Mouse (Mus musculus): Measurements from ENCODE around the gene Id3. TPM values are rescaled to one million over a fixed set of nuclear protein-coding genes. Genes with fewer than 3 reads are reported as not detected.

The Id3 gene
- polyA plus RNA-seq, 1 experiment from 2014 or later = 288 TPM

- WGBS = 17% methylated on average over 17 of the region's 17 CpGs
- no peak for ATAC-seq (ENCODE audit: extremely low read depth, insufficient number of reproducible peaks, low FRiP score, low TSS enrichment)
- H3K4me3 ChIP-seq = peak overlapping the region; percentile 71
These were observed 767 bp upstream of the Id3 start for GRCm38 (mm10) chr4:136142267-136143192.

GRCm38 (mm10) chr4:136144126-136144926 lies 1.0 kb downstream of the Id3 start:
- Histone ChIP-seq H3K4me2 (peak overlapping the region; percentile 72), H3K4me1 (peaks cover 82% of the 10 kb centered on the region), H3K27me3 (replicated peaks) (peaks cover 9% of the 10 kb centered on the region), H3K9ac (peak overlapping the region; percentile 92), H3K27ac (replicated peaks) (peak overlapping the region; percentile 98), H3K36me3 (peaks cover 15% of the 10 kb centered on the region), H3K9me3 (no peaks in the 10 kb centered on the region), H3K4me3 (peak overlapping the region; percentile 71)
- under 1% methylated on average over 50 of the region's 50 CpGs for WGBS
- no peak for ATAC-seq (ENCODE audit: extremely low read depth, insufficient number of reproducible peaks, low FRiP score, low TSS enrichment)

More at GRCm38 (mm10) chr4:136142267-136143192, 767 bp upstream of the Id3 start:
- peak overlapping the region; percentile 92 for H3K9ac ChIP-seq
- H3K27ac ChIP-seq (replicated peaks) = peak overlapping the region; percentile 97
- peaks cover 83% of the 10 kb centered on the region for H3K4me1 ChIP-seq
- no peaks in the 10 kb centered on the region for H3K9me3 ChIP-seq
- peak overlapping the region; percentile 72 for H3K4me2 ChIP-seq
- H3K27me3 ChIP-seq (replicated peaks) = peaks cover 9% of the 10 kb centered on the region
- H3K36me3 ChIP-seq = peaks cover 15% of the 10 kb centered on the region

GRCm38 (mm10) chr4:136144927-136145292 lies 1.6 kb downstream of the Id3 start:
- Histone ChIP-seq H3K4me3 (peak overlapping the region; percentile 71), H3K4me1 (peaks cover 76% of the 10 kb centered on the region), H3K36me3 (peaks cover 15% of the 10 kb centered on the region), H3K9ac (peak overlapping the region; percentile 92), H3K27me3 (replicated peaks) (peaks cover 9% of the 10 kb centered on the region), H3K27ac (replicated peaks) (peak overlapping the region; percentile 98), H3K4me2 (peak overlapping the region; percentile 72), H3K9me3 (no peaks in the 10 kb centered on the region)
- no peak for ATAC-seq (ENCODE audit: extremely low read depth, insufficient number of reproducible peaks, low FRiP score, low TSS enrichment)
- 3% methylated on average over 11 of the region's 11 CpGs for WGBS

- ATAC-seq (ENCODE audit: extremely low read depth, insufficient number of reproducible peaks, low FRiP score, low TSS enrichment) = no peak
- Histone ChIP-seq H3K27me3 (replicated peaks) (peaks cover 9% of the 10 kb centered on the region), H3K4me2 (peak overlapping the region; percentile 72), H3K4me3 (peak overlapping the region; percentile 71), H3K9me3 (no peaks in the 10 kb centered on the region), H3K27ac (replicated peaks) (peak overlapping the region; percentile 98), H3K36me3 (peaks cover 15% of the 10 kb centered on the region), H3K9ac (peak overlapping the region; percentile 92), H3K4me1 (peaks cover 74% of the 10 kb centered on the region)
- WGBS = 21% methylated on average over 11 of the region's 11 CpGs
These were observed 2.1 kb downstream of the Id3 start for GRCm38 (mm10) chr4:136145362-136145885.

GRCm38 (mm10) chr4:136145991-136146711 lies 2.9 kb downstream of the Id3 start:
- Histone ChIP-seq H3K36me3 (peaks cover 15% of the 10 kb centered on the region), H3K4me1 (peaks cover 70% of the 10 kb centered on the region), H3K9me3 (no peaks in the 10 kb centered on the region), H3K4me2 (peak overlapping the region; percentile 72), H3K27ac (replicated peaks) (peak overlapping the region; percentile 98), H3K27me3 (replicated peaks) (peaks cover 9% of the 10 kb centered on the region), H3K9ac (peak overlapping the region; percentile 92), H3K4me3 (peak overlapping the region; percentile 71)
- no peak for ATAC-seq (ENCODE audit: extremely low read depth, insufficient number of reproducible peaks, low FRiP score, low TSS enrichment)
- WGBS = 35% methylated on average over 7 of the region's 7 CpGs

GRCm38 (mm10) chr4:136146712-136147154 lies 3.4 kb downstream of the Id3 start:
- H3K4me3 ChIP-seq = peak overlapping the region; percentile 71
- H3K4me1 ChIP-seq = peaks cover 64% of the 10 kb centered on the region
- peaks cover 15% of the 10 kb centered on the region for H3K36me3 ChIP-seq
- WGBS = 19% methylated on average over 6 of the region's 6 CpGs
- H3K9ac ChIP-seq = peak overlapping the region; percentile 92
- H3K27ac ChIP-seq (replicated peaks) = peak overlapping the region; percentile 98
- H3K27me3 ChIP-seq (replicated peaks) = peaks cover 9% of the 10 kb centered on the region
- no peaks in the 10 kb centered on the region for H3K9me3 ChIP-seq
- peak overlapping the region; percentile 72 for H3K4me2 ChIP-seq
- no peak for ATAC-seq (ENCODE audit: extremely low read depth, insufficient number of reproducible peaks, low FRiP score, low TSS enrichment)

- peak; percentile 78 for ATAC-seq (ENCODE audit: extremely low read depth, insufficient number of reproducible peaks, low FRiP score, low TSS enrichment)
- H3K4me1 ChIP-seq = peaks cover 60% of the 10 kb centered on the region
- no peaks in the 10 kb centered on the region for H3K9me3 ChIP-seq
These were observed 4.3 kb downstream of the Id3 start for GRCm38 (mm10) chr4:136147436-136148135.

GRCm38 (mm10) chr4:136148342-136149044 lies 5.2 kb downstream of the Id3 start:
- Histone ChIP-seq H3K4me1 (peaks cover 53% of the 10 kb centered on the region), H3K9ac (peak overlapping the region; percentile 69), H3K27me3 (replicated peaks) (peaks cover 9% of the 10 kb centered on the region), H3K4me2 (peak overlapping the region; percentile 72), H3K27ac (replicated peaks) (peak overlapping the region; percentile 98), H3K4me3 (peak overlapping the region; percentile 71), H3K9me3 (0 out of 2 replicates have a peak, but pooled peaks cover 3% of the 10 kb centered on the region), H3K36me3 (peaks cover 15% of the 10 kb centered on the region)
- peak; percentile 11 for ATAC-seq (ENCODE audit: extremely low read depth, insufficient number of reproducible peaks, low FRiP score, low TSS enrichment)
- 7% methylated on average over 31 of the region's 31 CpGs for WGBS

More at GRCm38 (mm10) chr4:136147436-136148135, 4.3 kb downstream of the Id3 start:
- 1% methylated on average over 48 of the region's 48 CpGs for whole genome bisulfite sequencing
- Histone ChIP-seq H3K27me3 (replicated peaks) (peaks cover 9% of the 10 kb centered on the region), H3K4me2 (peak overlapping the region; percentile 72), H3K27ac (replicated peaks) (peak overlapping the region; percentile 98), H3K4me3 (peak overlapping the region; percentile 71), H3K36me3 (peaks cover 15% of the 10 kb centered on the region), H3K9ac (peak overlapping the region; percentile 78)

- Histone ChIP-seq H3K27me3 (replicated peaks) (peaks cover 9% of the 10 kb centered on the region), H3K9ac (no peak overlapping the region), H3K4me3 (no peak overlapping the region), H3K4me1 (peaks cover 51% of the 10 kb centered on the region), H3K4me2 (peak overlapping the region; percentile 72; the same call in 1 of the 2 replicates), H3K9me3 (0 out of 2 replicates have a peak, but pooled peaks cover 3% of the 10 kb centered on the region), H3K36me3 (peaks cover 15% of the 10 kb centered on the region), H3K27ac (replicated peaks) (peak overlapping the region; percentile 98)
- 88% methylated on average over 2 of the region's 2 CpGs for WGBS
- no peak for ATAC-seq (ENCODE audit: extremely low read depth, insufficient number of reproducible peaks, low FRiP score, low TSS enrichment)
These were observed 5.7 kb downstream of the Id3 start for GRCm38 (mm10) chr4:136149045-136149379.

All from heart, embryonic 13.5 days (tissue).